Mouse (Mus musculus) kidney, embryonic 15.5 days (tissue): ENCODE measurements around the gene Efr3b. TPM values are rescaled to one million over a fixed set of nuclear protein-coding genes. Genes with fewer than 3 reads are reported as not detected.
"Not testable (repeated sequence)": the region's sequence is repeated elsewhere in the genome, so short reads cannot be mapped to it uniquely, and the experiment has no call there.

ENCODE experiments used
- ATAC-seq: fragments of 200-750 bp; cut with Nextera tagmentation; replicated peaks from 2 replicates; pipeline ENCODE4 v1.8.0; 2017; ENCODE audit warnings: moderate TSS enrichment; ENCODE audit not compliant: low FRiP score
- H3K27ac ChIP-seq: fragments of 300-500 bp; sonication (generic); 2 replicates; pipeline ENCODE4 v1.5.1; 2015; ENCODE audit warnings: mild to moderate bottlenecking, inconsistent platforms
- H3K27me3 ChIP-seq: fragments of 300-500 bp; sonication (generic); 2 replicates; pipeline ENCODE4 v1.6.1; 2015; ENCODE audit warnings: inconsistent platforms
- H3K36me3 ChIP-seq: fragments of 300-500 bp; sonication (generic); 2 replicates; pipeline ENCODE4 v1.6.1; 2015; ENCODE audit warnings: inconsistent platforms
- H3K4me1 ChIP-seq: fragments of 300-500 bp; sonication (generic); 2 replicates; pipeline ENCODE4 v1.6.1; 2015; ENCODE audit warnings: inconsistent platforms
- H3K4me2 ChIP-seq: fragments of 300-500 bp; sonication (generic); 2 replicates; pipeline ENCODE4 v1.6.1; 2015; ENCODE audit warnings: moderate library complexity, mild to moderate bottlenecking, inconsistent platforms
- H3K4me3 ChIP-seq: fragments of 300-500 bp; sonication (generic); replicated peaks from 2 replicates; pipeline ENCODE4 v1.5.1; 2015; ENCODE audit warnings: mild to moderate bottlenecking, inconsistent platforms
- H3K9ac ChIP-seq: fragments of 300-500 bp; sonication (generic); 2 replicates; pipeline ENCODE4 v1.6.1; 2015; ENCODE audit warnings: mild to moderate bottlenecking, inconsistent platforms
- H3K9me3 ChIP-seq: fragments of 300-500 bp; sonication (generic); replicated peaks from 2 replicates; pipeline ENCODE4 v1.6.1; 2016; ENCODE audit warnings: inconsistent platforms
- WGBS: fragments of 180-500 bp; shearing (Covaris S2); methylation state at CpG from one replicate; pipeline ENCODE4 v1.1.7; 2015; ENCODE audit warnings: mixed read lengths; 5-methylcytosine and 5-hydroxymethylcytosine counted together
- polyA plus RNA-seq: library from polyadenylated mRNA; unstranded; fragments of >200 nt; fragmentation: Nextera tagmentation; extraction: Ambion mirVana; gene quantifications from 2 replicates; pipeline ENCODE4 v1.2.1, GENCODE M21; 2015

The Efr3b gene
- polyA plus RNA-seq, 1 experiment from 2014 or later = 3.4 TPM

GRCm38 (mm10) chr12:4006079-4006478, 32.6 kb downstream of the Efr3b start:
- ATAC-seq = no peak
- no peak overlapping the region for H3K27ac ChIP-seq

GRCm38 (mm10) chr12:4004648-4005047, 34.1 kb downstream of the Efr3b start:
- 25% methylated on average over 6 of the region's 6 CpGs for WGBS
- H3K9ac ChIP-seq = no peak overlapping the region
- H3K9me3 ChIP-seq = no peaks in the 10 kb centered on the region
- no peak overlapping the region for H3K4me2 ChIP-seq
- H3K4me3 ChIP-seq = no peak overlapping the region
- no peaks in the 10 kb centered on the region for H3K36me3 ChIP-seq
- H3K4me1 ChIP-seq = peaks cover 15% of the 10 kb centered on the region; the same call in 1 of the 2 replicates
- no peaks in the 10 kb centered on the region for H3K27me3 ChIP-seq
- ATAC-seq = no peak
- H3K27ac ChIP-seq = no peak overlapping the region

More at GRCm38 (mm10) chr12:4006079-4006478, 32.6 kb downstream of the Efr3b start:
- H3K9me3 ChIP-seq = no peaks in the 10 kb centered on the region
- H3K36me3 ChIP-seq = no peaks in the 10 kb centered on the region
- H3K4me3 ChIP-seq = no peak overlapping the region
- 83% methylated on average over 7 of the region's 7 CpGs for WGBS
- H3K27me3 ChIP-seq = no peaks in the 10 kb centered on the region
- H3K4me2 ChIP-seq = no peak overlapping the region
- no peak overlapping the region for H3K9ac ChIP-seq
- peaks cover 15% of the 10 kb centered on the region; the same call in 1 of the 2 replicates for H3K4me1 ChIP-seq

GRCm38 (mm10) chr12:4000406-4000805, 38.3 kb downstream of the Efr3b start:
- Histone ChIP-seq H3K36me3 (no peaks in the 10 kb centered on the region), H3K4me1 (peaks cover 5% of the 10 kb centered on the region; the same call in 1 of the 2 replicates), H3K27me3 (no peaks in the 10 kb centered on the region), H3K27ac (no peak overlapping the region), H3K9me3 (no peaks in the 10 kb centered on the region), H3K4me3 (no peak overlapping the region), H3K4me2 (no peak overlapping the region), H3K9ac (no peak overlapping the region)
- WGBS = 93% methylated on average over 5 of the region's 5 CpGs
- no peak for ATAC-seq

- Histone ChIP-seq H3K9ac (no peak overlapping the region), H3K9me3 (no peaks in the 10 kb centered on the region), H3K4me2 (no peak overlapping the region), H3K36me3 (no peaks in the 10 kb centered on the region), H3K27ac (no peak overlapping the region), H3K27me3 (no peaks in the 10 kb centered on the region), H3K4me3 (no peak overlapping the region), H3K4me1 (no peaks in the 10 kb centered on the region)
- WGBS = 86% methylated on average over 9 of the region's 9 CpGs
- ATAC-seq = no peak
Measured at GRCm38 (mm10) chr12:3996749-3997148, 42.0 kb downstream of the Efr3b start.

GRCm38 (mm10) chr12:3991047-3991446, 47.7 kb downstream of the Efr3b start:
- Histone ChIP-seq H3K4me2 (no peak overlapping the region), H3K9me3 (no peaks in the 10 kb centered on the region), H3K4me1 (peaks cover 5% of the 10 kb centered on the region; the same call in 1 of the 2 replicates), H3K27me3 (no peaks in the 10 kb centered on the region), H3K4me3 (no peak overlapping the region), H3K36me3 (no peaks in the 10 kb centered on the region), H3K27ac (no peak overlapping the region), H3K9ac (no peak overlapping the region)
- WGBS = 80% methylated on average over 3 of the region's 3 CpGs
- ATAC-seq = no peak

- Histone ChIP-seq H3K4me3 (no peak overlapping the region), H3K9me3 (no peaks in the 10 kb centered on the region), H3K27ac (peak overlapping the region; percentile 68; the same call in 1 of the 2 replicates), H3K27me3 (no peaks in the 10 kb centered on the region), H3K9ac (no peak overlapping the region), H3K4me1 (peaks cover 5% of the 10 kb centered on the region; the same call in 1 of the 2 replicates), H3K4me2 (no peak overlapping the region), H3K36me3 (no peaks in the 10 kb centered on the region)
- WGBS = 33% methylated on average over 2 of the region's 2 CpGs
- no peak for ATAC-seq
Measured at GRCm38 (mm10) chr12:3989943-3990342, 48.8 kb downstream of the Efr3b start.

GRCm38 (mm10) chr12:3984446-3984845, 54.3 kb downstream of the Efr3b start:
- no peak overlapping the region for H3K4me2 ChIP-seq
- no peaks in the 10 kb centered on the region for H3K36me3 ChIP-seq
- WGBS = 81% methylated on average over 9 of the region's 9 CpGs
- no peak for ATAC-seq
- H3K27ac ChIP-seq = no peak overlapping the region
- no peak overlapping the region for H3K9ac ChIP-seq
- peaks cover 18% of the 10 kb centered on the region for H3K4me1 ChIP-seq
- no peaks in the 10 kb centered on the region for H3K9me3 ChIP-seq
- peaks cover 5% of the 10 kb centered on the region; the same call in 1 of the 2 replicates for H3K27me3 ChIP-seq
- no peak overlapping the region for H3K4me3 ChIP-seq

GRCm38 (mm10) chr12:3983736-3984135, 55.0 kb downstream of the Efr3b start:
- H3K4me1 ChIP-seq = peaks cover 18% of the 10 kb centered on the region
- peaks cover 5% of the 10 kb centered on the region; the same call in 1 of the 2 replicates for H3K27me3 ChIP-seq
- H3K4me2 ChIP-seq = no peak overlapping the region
- H3K27ac ChIP-seq = no peak overlapping the region
- no peak for ATAC-seq
- 0% methylated on average over 1 of the region's 1 CpGs for WGBS
- no peaks in the 10 kb centered on the region for H3K9me3 ChIP-seq
- H3K36me3 ChIP-seq = no peaks in the 10 kb centered on the region
- no peak overlapping the region for H3K9ac ChIP-seq
- no peak overlapping the region for H3K4me3 ChIP-seq

GRCm38 (mm10) chr12:3982257-3982656, 56.5 kb downstream of the Efr3b start:
- Histone ChIP-seq H3K9me3 (no peaks in the 10 kb centered on the region), H3K4me2 (peak overlapping the region; percentile 96), H3K9ac (peak overlapping the region; percentile 45; the same call in 1 of the 2 replicates), H3K27ac (peak overlapping the region; percentile 71; the same call in 1 of the 2 replicates), H3K4me3 (peak overlapping the region; percentile 51), H3K4me1 (peaks cover 18% of the 10 kb centered on the region), H3K27me3 (peaks cover 5% of the 10 kb centered on the region; the same call in 1 of the 2 replicates), H3K36me3 (no peaks in the 10 kb centered on the region)
- no peak for ATAC-seq
- 22% methylated on average over 6 of the region's 6 CpGs for WGBS

- Histone ChIP-seq H3K27ac (peak overlapping the region; percentile 71), H3K4me2 (peak overlapping the region; percentile 96), H3K27me3 (peaks cover 5% of the 10 kb centered on the region; the same call in 1 of the 2 replicates), H3K36me3 (no peaks in the 10 kb centered on the region), H3K9me3 (no peaks in the 10 kb centered on the region), H3K4me3 (peak overlapping the region; percentile 51), H3K4me1 (peaks cover 18% of the 10 kb centered on the region), H3K9ac (peak overlapping the region; percentile 45)
- peak; percentile 98 for ATAC-seq
- under 1% methylated on average over 41 of the region's 41 CpGs for WGBS
Measured at GRCm38 (mm10) chr12:3981350-3982131, 57.2 kb downstream of the Efr3b start.

- Histone ChIP-seq H3K4me1 (peaks cover 18% of the 10 kb centered on the region), H3K4me3 (peak overlapping the region; percentile 51), H3K9me3 (no peaks in the 10 kb centered on the region), H3K9ac (no peak overlapping the region), H3K4me2 (peak overlapping the region; percentile 96), H3K27ac (peak overlapping the region; percentile 71), H3K27me3 (peaks cover 5% of the 10 kb centered on the region; the same call in 1 of the 2 replicates), H3K36me3 (no peaks in the 10 kb centered on the region)
- peak; percentile 1; the same call in 1 of the 2 replicates for ATAC-seq
- 57% methylated on average over 1 of the region's 1 CpGs for WGBS
Measured at GRCm38 (mm10) chr12:3980991-3981349, 57.7 kb downstream of the Efr3b start.

- not testable (repeated sequence) for ATAC-seq, H3K27me3 ChIP-seq, H3K36me3 ChIP-seq, H3K9me3 ChIP-seq, H3K4me2 ChIP-seq, H3K4me1 ChIP-seq, H3K27ac ChIP-seq, H3K9ac ChIP-seq, H3K4me3 ChIP-seq
- 94% methylated on average over 6 of the region's 6 CpGs for WGBS
Measured at GRCm38 (mm10) chr12:3973169-3973568, 65.5 kb downstream of the Efr3b start.
